ENCODE assay signal across 21 mouse cellular contexts in the genomic region with DNA sequence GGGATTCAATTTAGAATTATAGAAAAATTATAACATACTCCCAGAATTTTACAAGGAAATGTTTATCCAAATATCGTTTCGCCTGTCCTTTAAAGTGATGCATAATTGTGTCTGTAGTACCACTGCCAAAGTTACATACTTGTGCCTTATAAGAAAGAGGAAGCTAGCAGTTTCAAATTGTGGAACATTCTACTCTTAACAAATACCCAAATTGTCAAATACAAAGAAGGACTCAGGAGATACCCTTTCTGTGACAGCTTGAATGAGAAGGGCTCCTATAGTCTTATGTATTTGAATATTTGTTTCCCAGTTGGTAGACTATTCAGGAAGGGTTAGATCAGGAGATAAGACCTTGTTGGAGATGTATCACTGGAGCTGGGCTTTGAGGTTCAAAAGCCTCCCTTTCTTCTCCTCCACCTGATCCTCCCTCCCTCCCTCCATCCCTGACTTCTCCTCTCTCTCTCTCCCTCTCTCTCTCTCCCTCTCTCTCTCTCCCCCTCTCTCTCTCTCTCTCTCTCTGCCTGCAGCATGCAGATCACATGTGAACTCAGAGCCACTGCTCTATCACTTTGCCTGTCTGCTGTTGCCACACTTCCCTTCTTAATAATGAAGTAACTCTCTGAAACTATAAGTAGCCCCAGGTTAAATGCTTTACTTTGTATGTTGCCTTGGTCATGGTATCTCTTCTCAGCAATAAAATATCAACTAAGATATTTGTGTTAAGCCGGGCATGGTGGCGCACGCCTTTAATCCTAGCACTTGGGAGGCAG.
"Had no signal": no experiment of that assay in that cellular context is flagged by ENCODE, and none has a peak within 500 bp of the region (broad histone marks: within the 10 kb centered on the region; RNA-seq: fewer than 3 reads in every experiment).

No protein-coding gene starts in this region.

- H3K4me1 ChIP-seq: limb, embryonic 10.5 days had no signal

- DNase-seq: kidney, adult 9 months; kidney, postnatal 14 days; kidney, postnatal 4 days; layer of hippocampus, adult 9-11 months; liver; liver, embryonic 13.5 days; liver, postnatal 0 days; lung, embryonic 14.5 days; midbrain, embryonic 14.5 days; retina, postnatal 1 day; right cerebral cortex, postnatal 25 days; thymus, adult 2 months; thymus, postnatal 14 days; thymus, postnatal 4 days had no signal

- H3K4me2 ChIP-seq: limb, embryonic 13.5 days; liver, embryonic 13.5 days; lung, embryonic 14.5 days; midbrain, embryonic 11.5 days; neural tube, embryonic 12.5 days; neural tube, embryonic 15.5 days had no signal

- H3K36me3 ChIP-seq: limb, embryonic 10.5 days; liver, embryonic 13.5 days; neural tube, embryonic 12.5 days; neural tube, embryonic 15.5 days had no signal

- H3K9ac ChIP-seq: limb, embryonic 13.5 days; liver, embryonic 13.5 days; liver, postnatal 0 days; lung, embryonic 14.5 days; neural tube, embryonic 12.5 days; neural tube, embryonic 15.5 days had no signal

- H3K27me3 ChIP-seq: limb, embryonic 13.5 days; liver, embryonic 13.5 days; neural tube, embryonic 12.5 days; neural tube, embryonic 15.5 days had no signal

- H3K27ac ChIP-seq: limb, embryonic 10.5 days; limb, embryonic 13.5 days; liver, embryonic 13.5 days; macrophage; neural tube, embryonic 12.5 days; neural tube, embryonic 15.5 days; stomach, postnatal 0 days had no signal

- H3K4me3 ChIP-seq: limb, embryonic 10.5 days; limb, embryonic 13.5 days; liver, embryonic 13.5 days; neural tube, embryonic 12.5 days; neural tube, embryonic 15.5 days had no signal

- H3K9me3 ChIP-seq: limb, embryonic 10.5 days; limb, embryonic 13.5 days; liver, embryonic 13.5 days; neural tube, embryonic 12.5 days; neural tube, embryonic 15.5 days had no signal

- ATAC-seq: liver, postnatal 0 days had no signal
